Mouse (Mus musculus) limb, embryonic 14.5 days (tissue): ENCODE measurements around the gene 9130008F23Rik. TPM values are rescaled to one million over a fixed set of nuclear protein-coding genes. Genes with fewer than 3 reads are reported as not detected.

ENCODE experiments used
- ATAC-seq: fragments of 200-750 bp; cut with Nextera tagmentation; 2 replicates; pipeline ENCODE4 v1.8.0; 2017; ENCODE audit warnings: low read depth, moderate number of reproducible peaks, moderate TSS enrichment; ENCODE audit not compliant: low FRiP score
- DNase-seq: peaks from one replicate; pipeline ENCODE4 v3.0.0-alpha.2; 2015; ENCODE audit warnings: low spot score
- H3K27ac ChIP-seq: fragments of 300-500 bp; sonication (generic); replicated peaks from 2 replicates; pipeline ENCODE4 v1.5.1; 2014; ENCODE audit warnings: low read depth, mild to moderate bottlenecking, low read length, moderate library complexity, mixed read lengths
- H3K27me3 ChIP-seq: fragments of 300-500 bp; sonication (generic); 2 replicates; pipeline ENCODE4 v1.6.1; 2014; ENCODE audit warnings: low read length, mixed read lengths; ENCODE audit not compliant: control insufficient read depth, insufficient read depth
- H3K36me3 ChIP-seq: fragments of 300-500 bp; sonication (generic); 2 replicates; pipeline ENCODE4 v1.6.1; 2014; ENCODE audit warnings: mild to moderate bottlenecking, low read length, moderate library complexity, mixed read lengths; ENCODE audit not compliant: control insufficient read depth, insufficient read depth
- H3K4me1 ChIP-seq: fragments of 300-500 bp; sonication (generic); 2 replicates; pipeline ENCODE4 v1.6.1; 2014; ENCODE audit warnings: antibody characterized with exemption, low read length, mixed read lengths; ENCODE audit not compliant: control insufficient read depth, insufficient read depth
- H3K4me2 ChIP-seq: fragments of 300-500 bp; sonication (generic); replicated peaks from 2 replicates; pipeline ENCODE4 v1.6.1; 2014; ENCODE audit warnings: low read depth, mild to moderate bottlenecking, low read length, moderate library complexity; ENCODE audit not compliant: severe bottlenecking
- H3K4me3 ChIP-seq: fragments of 300-500 bp; sonication (generic); replicated peaks from 2 replicates; pipeline ENCODE4 v1.5.1; 2014; ENCODE audit warnings: low read length
- H3K9ac ChIP-seq: fragments of 300-500 bp; sonication (generic); 2 replicates; pipeline ENCODE4 v1.6.1; 2014; ENCODE audit warnings: mild to moderate bottlenecking, low read depth, low read length, moderate library complexity; ENCODE audit not compliant: severe bottlenecking
- H3K9me3 ChIP-seq: fragments of 300-500 bp; sonication (generic); 2 replicates; pipeline ENCODE4 v1.6.1; 2016; ENCODE audit warnings: low read length; ENCODE audit not compliant: control insufficient read depth
- POLR2A ChIP-seq: fragments of 200-500 bp; IDR thresholded peaks from 2 replicates; pipeline ENCODE4 v1.8.0; 2012; ENCODE audit warnings: inconsistent platforms, mild to moderate bottlenecking, moderate library complexity, borderline replicate concordance; ENCODE audit not compliant: insufficient read depth, insufficient read length; ENCODE audit errors: extremely low read depth
- WGBS: fragments of 180-500 bp; shearing (Covaris S2); extraction: QIAGEN DNeasy Blood & Tissue Kit; methylation state at CpG from one replicate; pipeline ENCODE4 v1.1.7; 2014; 5-methylcytosine and 5-hydroxymethylcytosine counted together
- polyA plus RNA-seq, 2 experiments: library from polyadenylated mRNA; depleted of rRNA in 1 of 2; stranded (reverse) in 1 of 2; unstranded in 1 of 2; fragments of >200 nt; fragmentation: Nextera tagmentation in 1 of 2; extraction: Ambion mirVana in 1 of 2; gene quantifications; 2 replicates each; pipeline versions ENCODE4 v1.2.1 to v1.2.3; 2012 to 2014

The 9130008F23Rik gene
- polyA plus RNA-seq, 2 experiments, result 1.9 to 3.0 TPM

DNA sequence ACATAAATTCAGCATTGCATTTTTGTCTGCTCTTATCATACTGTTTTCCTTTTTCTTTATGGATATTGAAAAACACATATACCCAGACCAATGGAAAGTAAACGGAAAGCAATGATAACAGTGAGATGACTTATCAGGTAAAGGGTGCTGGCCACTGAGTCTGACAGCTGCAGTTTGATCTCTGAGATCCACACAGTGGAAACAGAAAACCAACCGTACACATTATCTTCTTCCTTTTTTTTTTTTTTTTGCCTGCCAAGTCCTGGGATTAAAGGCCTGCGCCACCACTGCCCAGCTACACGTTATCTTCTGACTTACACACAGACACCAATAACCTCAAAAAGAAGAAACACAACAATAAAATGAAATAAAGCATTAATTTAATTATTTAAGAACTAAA lies 23.0 kb upstream of the 9130008F23Rik start:
- Histone ChIP-seq H3K4me1 (peaks cover 5% of the 10 kb centered on the region; the same call in 1 of the 2 replicates), H3K4me3 (no peak overlapping the region), H3K9ac (no peak overlapping the region), H3K4me2 (no peak overlapping the region), H3K27ac (no peak overlapping the region), H3K36me3 (no peaks in the 10 kb centered on the region), H3K9me3 (no peaks in the 10 kb centered on the region), H3K27me3 (no peaks in the 10 kb centered on the region)
- no peak for TF ChIP-seq POLR2A
- 76% methylated on average over 4 of the region's 4 CpGs for WGBS
- ATAC-seq (no peak), DNase-seq (no peak)

DNA sequence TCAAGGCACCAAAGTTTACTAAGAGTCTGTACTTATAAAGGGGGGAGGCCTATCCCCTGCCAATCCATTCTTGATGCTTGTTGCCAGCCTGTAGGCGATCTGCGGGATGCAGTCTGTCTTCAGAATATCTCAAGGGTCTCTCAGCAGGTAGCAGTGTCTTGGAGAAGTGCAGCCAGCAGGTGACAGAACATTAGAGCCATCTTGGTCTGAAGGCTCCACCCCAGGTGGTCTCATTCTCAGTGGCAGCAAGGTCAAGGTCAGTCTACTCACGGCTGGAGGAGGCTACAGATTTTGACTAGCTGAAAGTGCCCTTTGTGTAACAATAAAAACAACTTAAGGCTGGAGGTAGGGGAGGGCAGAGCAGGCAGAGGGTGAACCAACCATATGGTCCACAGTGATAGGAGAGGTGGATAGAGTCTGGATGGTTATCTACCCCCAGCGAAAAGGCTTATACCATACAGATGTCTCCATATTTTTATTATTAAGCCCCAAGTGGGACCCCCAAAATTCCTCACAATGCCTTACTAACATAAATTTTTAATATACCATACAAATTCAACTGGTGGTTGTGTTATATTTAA lies 19.5 kb upstream of the 9130008F23Rik start:
- whole genome bisulfite sequencing, result 39% methylated on average over 4 of the region's 4 CpGs
- no peak for ATAC-seq
- H3K4me2 ChIP-seq, result no peak overlapping the region
- TF ChIP-seq POLR2A, result no peak
- H3K9me3 ChIP-seq, result no peaks in the 10 kb centered on the region
- H3K27ac ChIP-seq, result no peak overlapping the region
- no peak overlapping the region for H3K9ac ChIP-seq
- H3K27me3 ChIP-seq, result no peaks in the 10 kb centered on the region
- no peaks in the 10 kb centered on the region for H3K36me3 ChIP-seq
- no peak for DNase-seq
- peaks cover 5% of the 10 kb centered on the region; the same call in 1 of the 2 replicates for H3K4me1 ChIP-seq
- H3K4me3 ChIP-seq, result no peak overlapping the region

DNA sequence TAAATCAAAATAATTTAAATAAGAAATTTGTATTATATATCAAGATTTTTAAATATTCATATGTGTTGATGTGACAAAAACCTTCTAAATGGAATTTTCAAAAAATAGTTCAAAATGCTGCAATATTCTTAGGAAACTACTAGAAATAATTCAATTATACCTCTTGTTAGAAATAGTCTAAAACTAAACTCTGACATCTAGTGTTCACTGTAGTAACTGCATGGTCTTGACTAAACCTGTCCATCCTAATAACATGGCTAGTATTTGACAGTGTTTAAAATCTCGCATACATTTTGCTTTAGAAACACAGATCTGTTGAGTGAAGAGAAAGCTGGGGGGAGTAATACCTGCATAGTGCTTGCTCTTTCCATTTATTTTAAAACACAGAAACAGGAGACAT lies 16.5 kb upstream of the 9130008F23Rik start:
- WGBS, result 63% methylated on average over 1 of the region's 1 CpGs
- Histone ChIP-seq H3K4me3 (no peak overlapping the region), H3K27me3 (no peaks in the 10 kb centered on the region), H3K4me1 (no peaks in the 10 kb centered on the region), H3K4me2 (no peak overlapping the region), H3K9ac (no peak overlapping the region), H3K9me3 (no peaks in the 10 kb centered on the region), H3K36me3 (no peaks in the 10 kb centered on the region), H3K27ac (no peak overlapping the region)
- TF ChIP-seq POLR2A, result no peak
- ATAC-seq (no peak), DNase-seq (peak; percentile 79)

DNA sequence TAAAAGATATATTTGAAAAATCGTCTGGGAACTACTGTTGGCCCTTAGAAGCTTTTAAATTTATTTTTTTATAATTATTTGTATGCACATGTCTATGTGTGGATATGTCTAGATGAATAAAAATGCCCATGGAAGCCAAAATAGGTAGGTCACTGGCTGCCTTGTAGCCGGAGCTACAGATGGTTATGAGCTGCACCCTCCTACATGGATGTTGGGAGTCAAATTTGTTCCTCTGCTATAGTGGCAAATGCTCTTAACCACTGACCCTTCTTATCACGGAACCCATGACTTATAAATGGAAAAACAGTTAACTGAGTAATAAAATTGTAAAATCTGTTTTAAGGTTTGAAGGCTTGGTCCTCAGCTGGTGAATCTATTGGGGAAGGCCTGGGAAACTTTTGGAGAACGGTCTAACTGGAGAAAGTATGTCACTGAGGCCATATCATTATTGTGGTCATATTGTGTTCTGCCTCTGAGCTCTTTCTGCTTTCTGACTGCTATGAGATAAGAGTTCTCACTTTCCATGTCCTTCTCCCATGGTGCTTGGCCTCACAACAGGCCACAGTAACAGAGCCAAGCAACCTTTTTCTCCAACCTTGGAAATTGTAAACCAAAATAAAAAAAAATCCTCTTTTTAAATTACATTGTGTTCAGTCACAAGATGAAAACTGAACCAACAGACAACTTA lies 7.6 kb upstream of the 9130008F23Rik start:
- 78% methylated on average over 4 of the region's 4 CpGs for WGBS
- H3K4me1 ChIP-seq, result no peaks in the 10 kb centered on the region

DNA sequence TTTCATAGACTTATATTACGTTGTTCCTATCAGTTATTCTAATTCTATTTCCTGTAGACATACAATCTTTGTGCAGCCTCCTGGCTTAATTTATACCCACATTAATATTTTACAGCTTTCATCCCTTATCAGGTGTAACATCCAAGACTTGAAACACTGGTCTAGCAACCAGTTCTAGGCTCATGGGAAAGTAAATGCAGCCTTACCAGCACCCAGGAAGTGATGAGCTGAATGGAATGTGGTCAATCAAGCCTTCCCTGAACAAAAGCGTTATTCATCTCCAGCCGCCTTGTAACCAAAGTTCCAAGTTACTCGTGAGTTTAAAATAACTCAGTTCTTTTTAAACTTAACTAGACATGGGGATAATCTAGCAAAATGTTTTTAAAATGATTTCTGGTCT lies 4.8 kb upstream of the 9130008F23Rik start:
- H3K9ac ChIP-seq, result no peak overlapping the region
- ATAC-seq (no peak), DNase-seq (peak; percentile 19)
- no peak for TF ChIP-seq POLR2A
- 79% methylated on average over 4 of the region's 4 CpGs for WGBS
- no peak overlapping the region for H3K4me2 ChIP-seq
- H3K4me1 ChIP-seq, result no peaks in the 10 kb centered on the region
- no peaks in the 10 kb centered on the region for H3K36me3 ChIP-seq
- no peak overlapping the region for H3K27ac ChIP-seq
- H3K9me3 ChIP-seq, result no peaks in the 10 kb centered on the region
- H3K27me3 ChIP-seq, result no peaks in the 10 kb centered on the region
- no peak overlapping the region for H3K4me3 ChIP-seq

More for the DNA sequence above, 7.6 kb upstream of the 9130008F23Rik start:
- Histone ChIP-seq H3K36me3 (no peaks in the 10 kb centered on the region), H3K4me2 (no peak overlapping the region), H3K9me3 (no peaks in the 10 kb centered on the region), H3K27ac (no peak overlapping the region), H3K27me3 (no peaks in the 10 kb centered on the region), H3K9ac (no peak overlapping the region), H3K4me3 (no peak overlapping the region)
- no peak for ATAC-seq
- DNase-seq, result no peak
- TF ChIP-seq POLR2A, result no peak
